Mouse (Mus musculus) cerebellum, adult 9-11 months (tissue): ENCODE data around the gene Ankrd2.
A peak's percentile ranks its signal among the peaks of the same experiment; 100 is the strongest.

Source experiments
- DNase-seq: peaks from one replicate; pipeline ENCODE4 v3.0.0; 2022

Ankrd2 gene

GRCm38 (mm10) chr19:42016251-42016650 lies 19.5 kb upstream of the Ankrd2 start:
- DNase-seq: no peak

GRCm38 (mm10) chr19:42016840-42017239 lies 19.0 kb upstream of the Ankrd2 start:
- peak; percentile 68 for DNase-seq

GRCm38 (mm10) chr19:42017399-42018247 lies 18.2 kb upstream of the Ankrd2 start:
- DNase-seq: peak; percentile 98

GRCm38 (mm10) chr19:42019011-42019522 lies 16.7 kb upstream of the Ankrd2 start:
- DNase-seq: no peak

GRCm38 (mm10) chr19:42021681-42022541 lies 13.9 kb upstream of the Ankrd2 start:
- no peak for DNase-seq

- DNase-seq: no peak
Measured at GRCm38 (mm10) chr19:42022542-42022848, 13.3 kb upstream of the Ankrd2 start.

- DNase-seq: peak; percentile 85
Measured at GRCm38 (mm10) chr19:42026158-42026557, 9.6 kb upstream of the Ankrd2 start.

- DNase-seq: no peak
Measured at GRCm38 (mm10) chr19:42031112-42031511, 4.7 kb upstream of the Ankrd2 start.

GRCm38 (mm10) chr19:42033611-42034010 lies 2.2 kb upstream of the Ankrd2 start:
- DNase-seq: no peak

- DNase-seq: peak; percentile 62
Measured at GRCm38 (mm10) chr19:42034146-42034775, 1.5 kb upstream of the Ankrd2 start.

GRCm38 (mm10) chr19:42034881-42035455 lies 832 bp upstream of the Ankrd2 start:
- no peak for DNase-seq

- no peak for DNase-seq
Measured at GRCm38 (mm10) chr19:42036357-42036756, 557 bp downstream of the Ankrd2 start.

GRCm38 (mm10) chr19:42037167-42037702 lies 1.4 kb downstream of the Ankrd2 start:
- DNase-seq: no peak

GRCm38 (mm10) chr19:42038310-42038709 lies 2.5 kb downstream of the Ankrd2 start:
- DNase-seq: no peak

GRCm38 (mm10) chr19:42043988-42044387 lies 8.2 kb downstream of the Ankrd2 start:
- DNase-seq: no peak

- no peak for DNase-seq
Measured at GRCm38 (mm10) chr19:42045269-42046102, 9.7 kb downstream of the Ankrd2 start, which contains the start of gene Hoga1. Gene Hoga1 (plus strand): TSS chr19:42045610.

GRCm38 (mm10) chr19:42050251-42050650 lies 14.5 kb downstream of the Ankrd2 start:
- DNase-seq: no peak

- DNase-seq: no peak
Measured at GRCm38 (mm10) chr19:42051351-42051750, 15.6 kb downstream of the Ankrd2 start.

GRCm38 (mm10) chr19:42051948-42052347 lies 16.1 kb downstream of the Ankrd2 start, which contains the start of gene 4933411K16Rik:
Gene 4933411K16Rik (plus strand): TSS chr19:42052248.
- no peak for DNase-seq

GRCm38 (mm10) chr19:42054255-42054654 lies 18.5 kb downstream of the Ankrd2 start:
- no peak for DNase-seq

- no peak for DNase-seq
Measured at GRCm38 (mm10) chr19:42055881-42056280, 20.1 kb downstream of the Ankrd2 start.
